Mouse (Mus musculus): ENCODE measurements around the gene Pea15a. TPM values are rescaled to one million over a fixed set of nuclear protein-coding genes. Genes with fewer than 3 reads are reported as not detected.
"Not testable (repeated sequence)": the region's sequence is repeated elsewhere in the genome, so short reads cannot be mapped to it uniquely, and the experiment has no call there.

Gene Pea15a
- 308 and 321 TPM in 2 replicates for polyA plus RNA-seq (2012; rRNA removed)

- DNase-seq (ENCODE audit: low read depth), result peak; percentile 95
These were observed at the start of gene Pea15a for GRCm38 (mm10) chr1:172206141-172206917. Pea15a (minus strand) TSS chr1:172206804.

GRCm38 (mm10) chr1:172247679-172248078, 41.1 kb upstream of the Pea15a start:
- TF ChIP-seq CTCF (IDR thresholded peaks at IDR 0.05; ENCODE audit: borderline replicate concordance, extremely low read depth, insufficient read depth, insufficient read length) (peak; percentile 68), POLR2A (IDR thresholded peaks at IDR 0.05; ENCODE audit: borderline replicate concordance, extremely low read depth, insufficient read depth, insufficient read length, poor library complexity, severe bottlenecking) (no peak)
- DNase-seq (ENCODE audit: low read depth), result peak; percentile 64

More at GRCm38 (mm10) chr1:172206141-172206917, at the start of gene Pea15a:
- TF ChIP-seq CTCF (IDR thresholded peaks at IDR 0.05; ENCODE audit: borderline replicate concordance, extremely low read depth, insufficient read depth, insufficient read length) (no peak), POLR2A (IDR thresholded peaks at IDR 0.05; ENCODE audit: borderline replicate concordance, extremely low read depth, insufficient read depth, insufficient read length, poor library complexity, severe bottlenecking) (peak; percentile 67)

GRCm38 (mm10) chr1:172247216-172247615, 40.6 kb upstream of the Pea15a start:
- TF ChIP-seq POLR2A (IDR thresholded peaks at IDR 0.05; ENCODE audit: borderline replicate concordance, extremely low read depth, insufficient read depth, insufficient read length, poor library complexity, severe bottlenecking) (no peak), CTCF (IDR thresholded peaks at IDR 0.05; ENCODE audit: borderline replicate concordance, extremely low read depth, insufficient read depth, insufficient read length) (no peak)
- no peak for DNase-seq (ENCODE audit: low read depth)

- DNase-seq (ENCODE audit: low read depth), result not testable (repeated sequence)
These were observed 38.0 kb upstream of the Pea15a start for GRCm38 (mm10) chr1:172244645-172245044.

GRCm38 (mm10) chr1:172243547-172244205, 37.1 kb upstream of the Pea15a start:
- TF ChIP-seq POLR2A (IDR thresholded peaks at IDR 0.05; ENCODE audit: borderline replicate concordance, extremely low read depth, insufficient read depth, insufficient read length, poor library complexity, severe bottlenecking) (no peak), CTCF (IDR thresholded peaks at IDR 0.05; ENCODE audit: borderline replicate concordance, extremely low read depth, insufficient read depth, insufficient read length) (peak; percentile 19; the same call in 1 of the 2 replicates)
- peak; percentile 51 for DNase-seq (ENCODE audit: low read depth)

- peak; percentile 94 for DNase-seq (ENCODE audit: low read depth)
- TF ChIP-seq POLR2A (IDR thresholded peaks at IDR 0.05; ENCODE audit: borderline replicate concordance, extremely low read depth, insufficient read depth, insufficient read length, poor library complexity, severe bottlenecking) (no peak), CTCF (IDR thresholded peaks at IDR 0.05; ENCODE audit: borderline replicate concordance, extremely low read depth, insufficient read depth, insufficient read length) (no peak)
These were observed 35.8 kb upstream of the Pea15a start for GRCm38 (mm10) chr1:172242401-172242800.

GRCm38 (mm10) chr1:172240945-172241708, 34.5 kb upstream of the Pea15a start:
- TF ChIP-seq POLR2A (IDR thresholded peaks at IDR 0.05; ENCODE audit: borderline replicate concordance, extremely low read depth, insufficient read depth, insufficient read length, poor library complexity, severe bottlenecking) (no peak), CTCF (IDR thresholded peaks at IDR 0.05; ENCODE audit: borderline replicate concordance, extremely low read depth, insufficient read depth, insufficient read length) (no peak)
- no peak for DNase-seq (ENCODE audit: low read depth)

GRCm38 (mm10) chr1:172229215-172229614, 22.6 kb upstream of the Pea15a start:
- no peak for DNase-seq (ENCODE audit: low read depth)
- no peak for TF ChIP-seq POLR2A (IDR thresholded peaks at IDR 0.05; ENCODE audit: borderline replicate concordance, extremely low read depth, insufficient read depth, insufficient read length, poor library complexity, severe bottlenecking)
- TF ChIP-seq CTCF (IDR thresholded peaks at IDR 0.05; ENCODE audit: borderline replicate concordance, extremely low read depth, insufficient read depth, insufficient read length), result no peak

GRCm38 (mm10) chr1:172228209-172228608, 21.6 kb upstream of the Pea15a start:
- TF ChIP-seq POLR2A (IDR thresholded peaks at IDR 0.05; ENCODE audit: borderline replicate concordance, extremely low read depth, insufficient read depth, insufficient read length, poor library complexity, severe bottlenecking), result no peak
- TF ChIP-seq CTCF (IDR thresholded peaks at IDR 0.05; ENCODE audit: borderline replicate concordance, extremely low read depth, insufficient read depth, insufficient read length), result no peak

GRCm38 (mm10) chr1:172221297-172222063, 14.9 kb upstream of the Pea15a start:
- TF ChIP-seq CTCF (IDR thresholded peaks at IDR 0.05; ENCODE audit: borderline replicate concordance, extremely low read depth, insufficient read depth, insufficient read length), result no peak
- no peak for TF ChIP-seq POLR2A (IDR thresholded peaks at IDR 0.05; ENCODE audit: borderline replicate concordance, extremely low read depth, insufficient read depth, insufficient read length, poor library complexity, severe bottlenecking)
- DNase-seq (ENCODE audit: low read depth), result no peak

More at GRCm38 (mm10) chr1:172228209-172228608, 21.6 kb upstream of the Pea15a start:
- peak; percentile 50 for DNase-seq (ENCODE audit: low read depth)
